Mouse (Mus musculus) heart, embryonic 12.5 days (tissue): ENCODE measurements around the gene Card14. TPM values are rescaled to one million over a fixed set of nuclear protein-coding genes. Genes with fewer than 3 reads are reported as not detected.
"Not testable (repeated sequence)": the region's sequence is repeated elsewhere in the genome, so short reads cannot be mapped to it uniquely, and the experiment has no call there.

Source experiments
- ATAC-seq: fragments of 200-750 bp; cut with Nextera tagmentation; 2 replicates; pipeline ENCODE4 v1.8.0; 2017; ENCODE audit warnings: moderate TSS enrichment, moderate library complexity; ENCODE audit not compliant: insufficient number of reproducible peaks, low FRiP score
- H3K27ac ChIP-seq: fragments of 300-500 bp; sonication (generic); 2 replicates; pipeline ENCODE4 v1.5.1; 2016; ENCODE audit warnings: mild to moderate bottlenecking, moderate library complexity; ENCODE audit not compliant: poor library complexity, severe bottlenecking
- H3K27me3 ChIP-seq: fragments of 300-500 bp; sonication (generic); replicated peaks from 2 replicates; pipeline ENCODE4 v1.6.1; 2016; ENCODE audit warnings: mild to moderate bottlenecking, moderate library complexity
- H3K36me3 ChIP-seq: fragments of 300-500 bp; sonication (generic); 2 replicates; pipeline ENCODE4 v1.6.1; 2016; ENCODE audit warnings: mild to moderate bottlenecking, moderate library complexity
- H3K4me1 ChIP-seq: fragments of 300-500 bp; sonication (generic); replicated peaks from 2 replicates; pipeline ENCODE4 v1.6.1; 2016; ENCODE audit warnings: mild to moderate bottlenecking
- H3K4me2 ChIP-seq: fragments of 300-500 bp; sonication (generic); 2 replicates; pipeline ENCODE4 v1.6.1; 2016; ENCODE audit warnings: mild to moderate bottlenecking, moderate library complexity
- H3K4me3 ChIP-seq: fragments of 300-500 bp; sonication (generic); 2 replicates; pipeline ENCODE4 v1.5.1; 2016; ENCODE audit warnings: mild to moderate bottlenecking
- H3K9ac ChIP-seq: fragments of 300-500 bp; sonication (generic); 2 replicates; pipeline ENCODE4 v1.6.1; 2016; ENCODE audit warnings: mild to moderate bottlenecking, moderate library complexity
- H3K9me3 ChIP-seq: fragments of 300-500 bp; sonication (generic); replicated peaks from 2 replicates; pipeline ENCODE4 v1.6.1; 2016; ENCODE audit warnings: mild to moderate bottlenecking, moderate library complexity
- WGBS: fragments of 180-500 bp; shearing (Covaris S2); methylation state at CpG from one replicate; pipeline ENCODE4 v1.1.7; 2016; 5-methylcytosine and 5-hydroxymethylcytosine counted together
- polyA plus RNA-seq: library from polyadenylated mRNA; unstranded; fragments of >200 nt; fragmentation: Nextera tagmentation; extraction: Ambion mirVana; gene quantifications from 2 replicates; pipeline ENCODE4 v1.2.1, GENCODE M21; 2016

Card14 gene
- polyA plus RNA-seq, 1 experiment from 2014 or later, result 0.49 TPM

DNA sequence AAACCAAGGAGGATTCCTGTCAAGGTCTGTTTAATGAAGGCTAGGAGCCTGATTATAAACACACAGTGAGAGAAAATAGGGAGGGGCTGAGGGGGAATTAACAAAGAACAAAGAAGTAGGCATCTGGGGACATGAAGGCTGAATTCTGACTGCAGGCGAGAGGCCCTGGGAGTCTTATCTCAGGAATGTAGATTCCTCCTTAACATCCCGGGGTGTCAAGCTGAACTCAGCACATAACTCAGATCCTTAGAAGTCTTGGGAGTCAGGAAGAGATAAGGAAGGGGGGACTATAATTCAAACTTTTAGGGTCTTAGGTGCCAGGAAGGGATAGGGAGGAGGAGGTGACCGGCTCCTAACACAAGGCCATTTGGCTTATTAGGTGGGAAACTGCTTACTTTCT, 79.7 kb downstream of the Card14 start:
- H3K27me3 ChIP-seq, H3K9me3 ChIP-seq, H3K9ac ChIP-seq, H3K4me2 ChIP-seq, H3K4me3 ChIP-seq, ATAC-seq, H3K36me3 ChIP-seq: not testable (repeated sequence)
- Histone ChIP-seq H3K4me1 (peaks cover 44% of the 10 kb centered on the region), H3K27ac (peak overlapping the region; percentile 70)
- 2% methylated on average over 3 of the region's 3 CpGs for WGBS

DNA sequence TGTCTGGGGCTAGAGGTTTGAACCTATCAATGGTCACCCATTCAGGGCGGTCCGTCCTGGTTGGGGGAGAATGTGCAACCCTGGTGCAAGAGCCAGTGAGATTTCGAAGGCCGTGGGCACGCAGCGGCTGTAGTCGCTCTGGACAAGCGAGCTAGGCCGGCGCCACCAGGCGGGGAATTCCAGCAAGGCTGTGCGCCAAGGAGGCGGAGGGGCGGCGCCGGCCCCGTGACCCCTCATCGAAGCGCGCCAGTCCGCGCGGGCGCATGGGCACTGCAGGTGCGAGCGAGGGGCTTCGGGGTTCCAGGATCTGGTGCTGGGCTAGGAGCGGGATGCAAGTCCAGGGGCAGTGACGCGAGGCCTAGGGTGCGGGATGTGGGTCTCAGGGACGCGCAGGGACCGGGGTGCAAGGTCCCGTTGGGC, 82.3 kb downstream of the Card14 start:
- Histone ChIP-seq H3K9ac (peak overlapping the region; percentile 87), H3K27me3 (peaks cover 13% of the 10 kb centered on the region), H3K4me3 (peak overlapping the region; percentile 69), H3K36me3 (no peaks in the 10 kb centered on the region), H3K9me3 (no peaks in the 10 kb centered on the region), H3K27ac (peak overlapping the region; percentile 91), H3K4me1 (peaks cover 54% of the 10 kb centered on the region), H3K4me2 (peak overlapping the region; percentile 83)
- ATAC-seq, result peak; percentile 64
- under 1% methylated on average over 35 of the region's 35 CpGs for WGBS

DNA sequence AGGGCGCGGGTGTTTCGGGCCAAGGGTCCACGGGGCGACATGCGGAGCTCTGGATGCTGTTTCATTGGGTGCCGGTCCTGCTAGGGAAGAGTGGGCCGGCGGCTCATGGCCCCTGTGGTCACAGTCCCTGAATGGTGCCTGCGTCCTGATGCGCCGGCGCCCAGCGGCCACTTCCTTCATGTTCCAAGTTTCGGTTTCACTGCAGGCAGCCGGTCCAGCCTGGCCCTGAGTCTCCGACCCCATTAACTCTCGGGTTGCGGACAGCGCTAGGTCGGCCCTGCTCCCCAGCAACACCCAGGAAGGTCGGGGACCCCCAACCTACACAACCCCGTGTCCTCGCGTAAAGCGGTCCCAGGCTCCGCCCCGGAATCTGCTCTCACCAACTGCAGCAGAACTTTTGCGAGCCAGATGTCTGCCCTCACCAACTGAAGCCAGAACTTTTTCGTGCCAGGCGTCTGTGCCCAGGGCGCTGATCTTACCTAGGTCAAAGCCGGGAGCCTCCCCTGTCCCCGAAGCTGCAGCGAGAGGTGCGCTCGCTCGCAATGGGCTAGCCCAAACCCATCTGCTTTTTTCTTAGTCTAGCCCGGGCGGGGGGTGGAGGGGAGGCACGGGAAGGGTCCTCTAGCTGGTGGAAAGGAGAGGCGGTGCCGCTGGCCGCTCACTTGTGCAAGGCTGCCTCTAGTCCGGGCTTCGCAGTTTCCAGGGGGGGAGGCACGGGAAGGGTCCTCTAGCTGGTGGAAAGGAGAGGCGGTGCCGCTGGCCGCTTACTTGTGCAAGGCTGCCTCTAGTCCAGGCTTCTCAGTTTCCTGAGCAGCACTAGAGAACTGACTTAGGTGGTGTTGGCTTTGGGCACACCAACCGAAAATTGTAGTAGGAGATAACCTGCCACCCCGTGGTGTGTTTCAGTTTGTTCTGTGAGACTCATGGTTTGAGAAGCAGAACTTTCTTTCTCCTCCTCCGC, 83.0 kb downstream of the Card14 start:
- Histone ChIP-seq H3K9me3 (no peaks in the 10 kb centered on the region), H3K36me3 (no peaks in the 10 kb centered on the region), H3K4me3 (peak overlapping the region; percentile 69), H3K27ac (peak overlapping the region; percentile 91), H3K27me3 (peaks cover 20% of the 10 kb centered on the region), H3K4me2 (peak overlapping the region; percentile 83), H3K4me1 (peaks cover 54% of the 10 kb centered on the region), H3K9ac (peak overlapping the region; percentile 87)
- ATAC-seq, result peak; percentile 39
- 2% methylated on average over 53 of the region's 53 CpGs for WGBS

DNA sequence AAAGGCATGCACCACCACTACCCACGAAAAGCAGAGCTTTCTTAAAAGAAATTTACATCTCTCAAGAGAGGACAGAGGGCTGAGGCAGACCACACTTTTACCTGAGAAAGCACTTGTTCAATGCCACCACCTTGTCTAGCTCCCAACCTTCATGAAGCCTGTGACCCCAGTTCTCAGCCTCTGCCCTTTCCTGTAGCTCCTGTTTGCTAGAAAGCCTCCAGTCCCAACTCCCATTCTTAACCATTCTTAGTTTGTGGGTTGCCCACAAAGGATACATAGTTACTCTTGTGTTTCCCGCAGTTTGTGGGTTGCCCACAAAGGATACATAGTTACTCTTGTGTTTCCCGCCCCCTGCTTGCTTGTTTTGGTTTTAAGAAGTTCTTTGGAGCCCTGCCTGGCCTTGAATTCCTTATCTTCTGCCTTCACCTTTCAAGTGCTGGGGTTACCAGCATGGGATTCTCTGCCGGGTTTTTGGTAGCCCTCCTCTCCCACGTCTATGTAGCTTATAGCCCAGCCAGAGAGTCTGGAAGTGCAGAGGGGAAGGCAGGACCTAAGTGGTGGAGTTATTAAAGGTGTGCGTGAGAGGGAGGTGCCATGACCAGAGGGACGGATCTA, 83.9 kb downstream of the Card14 start:
- Histone ChIP-seq H3K4me2 (peak overlapping the region; percentile 83), H3K4me3 (peak overlapping the region; percentile 69; the same call in 1 of the 2 replicates), H3K9ac (0 out of 2 replicates have a peak overlapping the region, but pooled peaks have one; percentile 87), H3K27me3 (peaks cover 30% of the 10 kb centered on the region), H3K4me1 (peaks cover 54% of the 10 kb centered on the region), H3K36me3 (0 out of 2 replicates have a peak, but pooled peaks cover 2% of the 10 kb centered on the region), H3K27ac (peak overlapping the region; percentile 91), H3K9me3 (no peaks in the 10 kb centered on the region)
- 32% methylated on average over 7 of the region's 7 CpGs for WGBS
- no peak for ATAC-seq

DNA sequence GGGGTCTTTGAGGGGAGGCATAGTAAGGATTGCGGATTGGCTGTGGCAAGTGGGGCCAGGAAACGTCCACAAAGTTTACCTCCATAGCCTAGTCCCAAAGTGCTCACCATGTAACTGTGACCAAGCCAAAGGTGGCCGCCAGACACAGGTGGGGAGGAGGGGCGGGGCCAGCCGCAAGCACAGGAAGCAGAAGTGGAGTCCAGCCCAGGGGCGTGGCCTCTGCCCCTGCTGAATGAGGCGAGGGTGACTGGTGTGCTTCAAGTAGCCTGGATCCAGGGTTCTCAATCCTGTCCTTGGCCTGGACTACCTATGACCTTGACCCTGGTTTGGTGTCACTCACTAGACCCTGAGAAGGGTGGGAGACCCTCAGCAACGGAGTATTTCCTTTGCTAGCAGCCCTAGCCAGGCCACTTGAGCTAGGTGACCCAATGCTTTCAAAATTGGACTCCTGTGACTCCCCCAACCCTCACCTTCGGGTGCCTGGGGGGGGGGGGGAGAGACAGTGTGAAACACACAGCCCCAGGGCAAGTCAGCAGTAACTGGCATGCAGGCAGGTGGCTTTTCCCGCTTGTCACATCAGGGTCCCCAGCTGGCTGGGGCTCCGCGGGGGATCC, 84.5 kb downstream of the Card14 start:
- Histone ChIP-seq H3K4me1 (peaks cover 50% of the 10 kb centered on the region), H3K9me3 (no peaks in the 10 kb centered on the region), H3K9ac (peak overlapping the region; percentile 55; the same call in 1 of the 2 replicates), H3K4me3 (peak overlapping the region; percentile 61), H3K4me2 (peak overlapping the region; percentile 79), H3K36me3 (0 out of 2 replicates have a peak, but pooled peaks cover 4% of the 10 kb centered on the region), H3K27ac (peak overlapping the region; percentile 91), H3K27me3 (peaks cover 32% of the 10 kb centered on the region)
- 8% methylated on average over 12 of the region's 12 CpGs for WGBS
- no peak; the same call in 1 of the 2 replicates for ATAC-seq

DNA sequence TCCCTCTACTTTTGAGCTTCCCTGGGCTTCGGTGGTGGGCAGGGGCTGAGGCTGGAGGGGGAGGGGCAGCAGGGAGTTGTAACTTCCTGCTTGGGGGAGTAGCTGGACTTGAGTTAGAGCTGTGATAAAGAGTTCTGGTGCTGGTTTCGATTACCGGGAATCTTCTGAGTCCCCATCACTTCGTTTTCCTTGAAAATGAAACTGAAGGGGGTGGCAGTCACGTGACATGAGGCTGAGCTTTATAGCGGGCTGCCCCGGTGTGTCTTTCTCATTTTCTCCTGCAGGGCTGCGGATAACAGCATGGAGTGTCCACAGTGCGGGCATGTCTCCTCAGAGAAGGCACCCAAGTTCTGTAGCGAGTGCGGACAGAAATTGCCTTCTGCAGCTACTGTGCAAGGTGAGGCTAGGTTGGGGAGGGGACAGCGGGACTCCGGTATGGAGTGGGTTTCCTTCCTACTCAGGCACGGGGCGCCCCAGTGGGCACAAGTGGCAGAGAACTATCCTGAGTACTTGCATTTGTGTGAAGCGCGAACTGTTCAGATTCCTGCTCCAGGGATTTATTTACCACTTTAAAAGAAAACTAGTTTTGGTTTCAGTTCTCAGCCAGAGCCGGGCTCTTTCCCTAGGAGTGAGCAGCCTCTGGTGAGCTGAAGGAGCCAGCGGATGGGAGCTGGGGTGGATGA, 85.4 kb downstream of the Card14 start, which contains the start of gene Rnf213:
Gene Rnf213 (plus strand): TSS at position 301 of the 683 bp plus-strand sequence.
- 2% methylated on average over 19 of the region's 19 CpGs for WGBS
- H3K27me3 ChIP-seq, result peaks cover 32% of the 10 kb centered on the region
- H3K4me1 ChIP-seq, result peaks cover 41% of the 10 kb centered on the region
- 0 out of 2 replicates have a peak, but pooled peaks cover 4% of the 10 kb centered on the region for H3K36me3 ChIP-seq
- peak within 1 kb of the TSS; percentile 61 for H3K4me3 ChIP-seq
- peak; percentile 57 for ATAC-seq
- peak within 1 kb of the TSS; percentile 79 for H3K4me2 ChIP-seq
- peak within 1 kb of the TSS; percentile 91 for H3K27ac ChIP-seq
- no peaks in the 10 kb centered on the region for H3K9me3 ChIP-seq
- peak within 1 kb of the TSS; percentile 74 for H3K9ac ChIP-seq

DNA sequence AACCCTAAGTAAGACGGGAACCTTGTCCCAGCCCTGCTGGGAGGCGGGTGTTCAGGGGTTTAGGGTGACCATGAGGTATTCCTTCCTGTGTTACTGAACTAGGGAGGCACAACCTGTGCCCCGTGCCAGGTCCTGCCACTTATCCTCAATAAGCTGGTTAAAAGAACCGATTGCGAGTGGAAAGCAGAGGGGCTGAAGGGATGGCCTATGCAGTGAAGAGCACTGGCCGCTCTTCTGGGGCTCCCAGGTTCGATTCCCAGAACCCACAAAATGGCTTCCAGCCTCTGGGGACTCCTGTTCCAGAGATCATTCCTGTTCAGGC, 85.9 kb downstream of the Card14 start:
- no peak for ATAC-seq
- H3K27me3 ChIP-seq, result peaks cover 28% of the 10 kb centered on the region
- WGBS, result 25% methylated on average over 7 of the region's 7 CpGs

DNA sequence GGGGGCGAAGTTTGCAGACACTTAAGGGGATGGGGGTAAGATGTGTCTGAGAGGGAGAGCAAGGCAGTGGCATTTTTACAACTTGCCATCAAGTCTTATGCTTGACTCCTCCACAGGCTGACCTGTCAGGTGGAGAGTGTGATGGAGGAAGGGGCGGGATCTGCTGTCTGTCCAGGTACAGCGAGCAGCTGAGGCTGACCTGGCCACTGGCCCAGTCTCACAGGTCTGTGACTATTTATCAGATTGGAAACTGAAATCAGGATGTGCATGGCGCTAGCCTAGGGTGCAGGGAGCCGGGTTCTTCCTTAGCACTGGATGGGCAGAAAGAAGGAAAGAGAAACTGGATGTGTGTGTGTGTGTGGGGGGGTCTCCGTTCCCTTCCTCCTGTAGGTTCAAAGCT, 86.6 kb downstream of the Card14 start:
- H3K4me1 ChIP-seq, result peaks cover 37% of the 10 kb centered on the region
- no peak overlapping the region for H3K27ac ChIP-seq
- peak overlapping the region; percentile 5; the same call in 1 of the 2 replicates for H3K4me3 ChIP-seq
- H3K9ac ChIP-seq, result 0 out of 2 replicates have a peak overlapping the region, but pooled peaks have one; percentile 28
- no peak for ATAC-seq
- no peaks in the 10 kb centered on the region for H3K9me3 ChIP-seq
- 61% methylated on average over 6 of the region's 6 CpGs for WGBS
- H3K27me3 ChIP-seq, result peaks cover 28% of the 10 kb centered on the region
- peak overlapping the region; percentile 79 for H3K4me2 ChIP-seq
- H3K36me3 ChIP-seq, result 0 out of 2 replicates have a peak, but pooled peaks cover 4% of the 10 kb centered on the region

More for the DNA sequence above, 85.9 kb downstream of the Card14 start:
- peak overlapping the region; percentile 74 for H3K9ac ChIP-seq
- H3K4me3 ChIP-seq, result peak overlapping the region; percentile 61
- peaks cover 37% of the 10 kb centered on the region for H3K4me1 ChIP-seq
- peak overlapping the region; percentile 79 for H3K4me2 ChIP-seq
- H3K27ac ChIP-seq, result peak overlapping the region; percentile 56
- H3K36me3 ChIP-seq, result 0 out of 2 replicates have a peak, but pooled peaks cover 4% of the 10 kb centered on the region
- H3K9me3 ChIP-seq, result no peaks in the 10 kb centered on the region
